Comparison of ENCODE assay signal across 13 mouse cellular contexts in the genomic region with DNA sequence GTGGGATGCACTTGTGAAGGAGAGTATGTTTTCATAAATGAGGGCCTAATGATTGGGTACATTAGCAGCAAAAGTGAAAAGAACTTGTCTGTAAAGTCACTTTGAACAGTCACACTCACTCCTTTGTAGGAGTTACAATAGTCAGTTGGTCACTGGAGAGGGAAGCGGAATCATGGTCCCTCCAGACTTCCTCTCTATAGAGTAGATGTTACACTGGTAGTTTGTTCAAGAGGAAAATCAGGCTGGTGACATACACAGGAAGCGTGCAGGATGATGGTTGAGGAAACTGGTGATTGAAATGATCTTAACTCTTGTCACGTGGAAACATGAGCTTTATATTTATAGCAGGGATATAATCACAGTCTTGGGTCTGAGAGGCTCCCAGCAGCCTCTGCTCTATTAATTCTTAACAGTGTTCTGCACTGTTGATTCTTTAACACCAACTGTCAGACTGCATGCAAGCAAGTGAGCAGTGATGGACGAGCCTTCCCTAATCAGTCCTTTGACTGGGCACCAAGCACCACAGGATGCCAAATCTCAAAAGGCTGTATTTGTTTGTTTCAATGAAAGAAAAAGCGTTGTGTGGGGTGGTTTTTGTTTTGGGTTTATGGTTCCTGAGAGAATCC. TPM values are rescaled to one million over a fixed set of nuclear protein-coding genes. Genes with fewer than 3 reads are reported as not detected.
DNase-seq lines count a peak whose midpoint lies in the region; ATAC-seq and TF ChIP-seq lines count a peak whose summit lies in the region.
"Had no signal": no experiment of that assay in that cellular context is flagged by ENCODE, and none has a peak within 500 bp of the region (broad histone marks: within the 10 kb centered on the region; RNA-seq: fewer than 3 reads in every experiment).

No protein-coding gene starts in this region.

- no peaks in the 10 kb centered on the region for H3K27me3 ChIP-seq in forebrain, embryonic 14.5 days (replicated peaks; ENCODE audit: control insufficient read depth, insufficient read depth, low read length)
- H3K27me3 ChIP-seq in forebrain, embryonic 16.5 days (replicated peaks; ENCODE audit: control insufficient read depth, insufficient read depth, low read length) = no peaks in the 10 kb centered on the region
- H3K27me3 ChIP-seq in kidney, embryonic 15.5 days = no peaks in the 10 kb centered on the region
- H3K27me3 ChIP-seq in kidney, adult 2 months (replicated peaks; ENCODE audit: control insufficient read depth, insufficient read depth, low read length) = no peaks in the 10 kb centered on the region
- no peaks in the 10 kb centered on the region for H3K27me3 ChIP-seq in neural tube, embryonic 12.5 days (replicated peaks)
- H3K27me3 ChIP-seq: forebrain, embryonic 15.5 days had no signal

- peak; percentile 10 for DNase-seq in forebrain, embryonic 14.5 days (ENCODE audit: low spot score)
- no peak for DNase-seq in kidney, adult 2 months
- no peak for DNase-seq in neural tube, embryonic 10.5 days (ENCODE audit: extremely low spot score, low spot score)
- no peak for DNase-seq in frontal cortex, adult 2 months (ENCODE audit: extremely low spot score in 1 of 2, low spot score in 1 of 2)
- no peak for DNase-seq in thymus, postnatal 4 days
- DNase-seq: kidney, postnatal 10 days; layer of hippocampus, postnatal 36 days; liver; spleen, adult 18-20 months had no signal

- no peak overlapping the region for H3K4me3 ChIP-seq in forebrain, embryonic 14.5 days (ENCODE audit: low read depth, low read length)
- H3K4me3 ChIP-seq in forebrain, embryonic 16.5 days (replicated peaks; ENCODE audit: low read length) = no peak overlapping the region
- H3K4me3 ChIP-seq in kidney, embryonic 15.5 days (replicated peaks) = no peak overlapping the region
- no peak overlapping the region for H3K4me3 ChIP-seq in kidney, adult 2 months (ENCODE audit: insufficient read depth, low read depth, low read length)
- no peak overlapping the region for H3K4me3 ChIP-seq in neural tube, embryonic 12.5 days
- H3K4me3 ChIP-seq: forebrain, embryonic 15.5 days had no signal

- no peak for ATAC-seq in forebrain, embryonic 14.5 days
- ATAC-seq in forebrain, embryonic 16.5 days = no peak
- ATAC-seq in kidney, embryonic 15.5 days (replicated peaks; ENCODE audit: low FRiP score) = peak; percentile 81; the same call in 1 of the 2 replicates
- peak; percentile 91 for ATAC-seq in neural tube, embryonic 12.5 days (ENCODE audit: low FRiP score, low read depth)
- ATAC-seq: forebrain, embryonic 15.5 days had no signal

- TF ChIP-seq POLR2A in kidney, adult 2 months (IDR thresholded peaks at IDR 0.05; ENCODE audit: low read depth, low read length) = no peak

- H3K4me1 ChIP-seq in forebrain, embryonic 14.5 days (ENCODE audit: control insufficient read depth, insufficient read depth, low read length) = no peaks in the 10 kb centered on the region
- no peaks in the 10 kb centered on the region for H3K4me1 ChIP-seq in forebrain, embryonic 16.5 days (replicated peaks; ENCODE audit: control insufficient read depth, insufficient read depth, low read length)
- H3K4me1 ChIP-seq in kidney, embryonic 15.5 days = peaks cover 8% of the 10 kb centered on the region; the same call in 1 of the 2 replicates
- no peaks in the 10 kb centered on the region for H3K4me1 ChIP-seq in kidney, adult 2 months (ENCODE audit: control insufficient read depth, insufficient read depth, low read length)
- H3K4me1 ChIP-seq in neural tube, embryonic 12.5 days = peaks cover 8% of the 10 kb centered on the region; the same call in 1 of the 2 replicates
- H3K4me1 ChIP-seq: forebrain, embryonic 15.5 days had no signal

- no peak overlapping the region for H3K9ac ChIP-seq in forebrain, embryonic 14.5 days (ENCODE audit: low read length)
- no peak overlapping the region for H3K9ac ChIP-seq in forebrain, embryonic 16.5 days (replicated peaks; ENCODE audit: low read depth, low read length)
- H3K9ac ChIP-seq in kidney, embryonic 15.5 days = no peak overlapping the region
- H3K9ac ChIP-seq in neural tube, embryonic 12.5 days = no peak overlapping the region
- H3K9ac ChIP-seq: forebrain, embryonic 15.5 days had no signal

- no peaks in the 10 kb centered on the region for H3K9me3 ChIP-seq in forebrain, embryonic 14.5 days (replicated peaks; ENCODE audit: control insufficient read depth, low read length)
- H3K9me3 ChIP-seq in forebrain, embryonic 16.5 days (ENCODE audit: control insufficient read depth, low read length) = no peaks in the 10 kb centered on the region
- no peaks in the 10 kb centered on the region for H3K9me3 ChIP-seq in kidney, embryonic 15.5 days (replicated peaks)
- no peaks in the 10 kb centered on the region for H3K9me3 ChIP-seq in neural tube, embryonic 12.5 days
- H3K9me3 ChIP-seq: forebrain, embryonic 15.5 days had no signal

- H3K36me3 ChIP-seq in forebrain, embryonic 14.5 days (ENCODE audit: control insufficient read depth, insufficient read depth, low read length) = peaks cover 48% of the 10 kb centered on the region
- H3K36me3 ChIP-seq in forebrain, embryonic 16.5 days (ENCODE audit: control insufficient read depth, insufficient read depth) = peaks cover 11% of the 10 kb centered on the region
- peaks cover 39% of the 10 kb centered on the region for H3K36me3 ChIP-seq in kidney, embryonic 15.5 days
- peaks cover 15% of the 10 kb centered on the region for H3K36me3 ChIP-seq in kidney, adult 2 months (ENCODE audit: control insufficient read depth, insufficient read depth, low read length)
- peaks cover 39% of the 10 kb centered on the region for H3K36me3 ChIP-seq in neural tube, embryonic 12.5 days

- no peak overlapping the region for H3K4me2 ChIP-seq in forebrain, embryonic 14.5 days (ENCODE audit: low read length)
- H3K4me2 ChIP-seq in forebrain, embryonic 16.5 days (ENCODE audit: low read length) = no peak overlapping the region
- H3K4me2 ChIP-seq in kidney, embryonic 15.5 days = no peak overlapping the region
- no peak overlapping the region for H3K4me2 ChIP-seq in neural tube, embryonic 12.5 days (replicated peaks)
- H3K4me2 ChIP-seq: forebrain, embryonic 15.5 days had no signal

- H3K27ac ChIP-seq in forebrain, embryonic 14.5 days (ENCODE audit: low read depth, low read length) = no peak overlapping the region
- H3K27ac ChIP-seq in forebrain, embryonic 16.5 days (ENCODE audit: low read length) = no peak overlapping the region
- H3K27ac ChIP-seq in kidney, embryonic 15.5 days = peak overlapping the region; percentile 39
- H3K27ac ChIP-seq in kidney, adult 2 months (ENCODE audit: insufficient read depth, low read depth, low read length) = no peak overlapping the region
- no peak overlapping the region for H3K27ac ChIP-seq in neural tube, embryonic 12.5 days
- H3K27ac ChIP-seq: forebrain, embryonic 15.5 days had no signal

- TF ChIP-seq CTCF in kidney, adult 2 months (conservative IDR thresholded peaks at IDR 0.05; ENCODE audit: insufficient read depth, insufficient read length, low read depth, low read length) = no peak

- WGBS in forebrain, embryonic 14.5 days = 23% methylated on average over 5 of the region's 5 CpGs
- WGBS in forebrain, embryonic 16.5 days = 28% methylated on average over 5 of the region's 5 CpGs
- WGBS in kidney, embryonic 15.5 days = 48% methylated on average over 5 of the region's 5 CpGs
- 58% methylated on average over 5 of the region's 5 CpGs for WGBS in kidney, adult 2 months
- WGBS in neural tube, embryonic 12.5 days = 20% methylated on average over 5 of the region's 5 CpGs

RNA-seq across cellular contexts. Expression of gene Bbs10, which starts 24.9 kb away (rescaled TPM):
- polyA plus RNA-seq in forebrain, embryonic 14.5 days (2014; fragmentation: Nextera tagmentation; extraction: Ambion mirVana) = 6.2 and 7.1 TPM in 2 replicates
- 6.4 and 6.5 TPM in 2 replicates for polyA plus RNA-seq in forebrain, embryonic 16.5 days (2015; fragmentation: Nextera tagmentation; extraction: Ambion mirVana)
- 6.3 and 6.9 TPM in 2 replicates for polyA plus RNA-seq in kidney, embryonic 15.5 days (2015; fragmentation: Nextera tagmentation; extraction: Ambion mirVana)
- polyA plus RNA-seq in kidney, adult 2 months (2012; rRNA removed) = 1.3 and 1.7 TPM in 2 replicates
- 5.1 and 5.9 TPM in 2 replicates for polyA plus RNA-seq in neural tube, embryonic 12.5 days (2016; fragmentation: Nextera tagmentation; extraction: Ambion mirVana)
- 3.8 and 4.4 TPM in 2 replicates for polyA plus RNA-seq in frontal cortex, adult 2 months (2012; rRNA removed)

Comparison
In these comparisons a context has a peak if more than half of its experiments do, and no peak if none do; other contexts are left out.
1. ATAC-seq: peak in kidney, embryonic 15.5 days (single experiment) and neural tube, embryonic 12.5 days (single experiment); none in forebrain, embryonic 14.5 days (single experiment) and forebrain, embryonic 16.5 days (single experiment).